Mouse (Mus musculus) urinary bladder, postnatal 4 days (tissue): ENCODE data around the gene Lipn.

Source experiments
- DNase-seq, 2 experiments: peaks; one replicate each; pipeline ENCODE4 v3.0.0; 2021 to 2022; ENCODE audit warnings: low spot score in 2 of 2

The Lipn gene

DNA sequence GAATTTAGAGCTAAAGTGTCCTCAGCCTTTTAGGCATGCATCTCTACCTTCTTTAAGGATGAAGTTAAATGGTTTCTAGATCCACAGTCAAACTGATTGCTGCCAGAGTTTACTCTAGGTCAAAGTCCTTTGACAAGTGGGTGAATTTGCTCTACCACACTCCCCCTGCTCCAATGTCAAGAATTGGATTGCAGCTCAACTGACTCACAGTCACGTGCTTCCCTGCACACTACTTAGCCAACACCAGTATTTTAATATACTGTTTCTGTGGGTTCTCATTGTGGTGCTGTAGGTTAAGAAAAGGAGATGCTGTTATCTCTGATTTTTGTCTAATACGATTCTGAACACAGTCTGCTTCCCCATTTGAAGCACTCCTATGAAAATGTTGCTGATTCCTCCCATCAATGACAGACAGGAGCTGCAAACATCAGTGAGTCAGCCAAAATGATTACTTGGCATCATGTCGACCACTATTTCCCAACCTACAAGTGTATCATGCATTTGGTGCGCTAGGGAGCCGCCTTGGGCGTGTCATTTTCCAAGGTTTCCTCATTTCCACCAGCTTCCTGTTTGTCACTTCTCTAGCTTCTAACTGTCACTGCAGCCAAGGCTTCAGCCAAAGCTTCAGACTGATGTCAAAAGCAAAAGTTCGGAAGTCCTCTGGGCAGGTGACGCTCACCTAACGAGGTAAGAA, at the start of gene Lipn:
Gene Lipn (plus strand): TSS at position 580 of the 694 bp plus-strand sequence.
- no peak for DNase-seq

DNA sequence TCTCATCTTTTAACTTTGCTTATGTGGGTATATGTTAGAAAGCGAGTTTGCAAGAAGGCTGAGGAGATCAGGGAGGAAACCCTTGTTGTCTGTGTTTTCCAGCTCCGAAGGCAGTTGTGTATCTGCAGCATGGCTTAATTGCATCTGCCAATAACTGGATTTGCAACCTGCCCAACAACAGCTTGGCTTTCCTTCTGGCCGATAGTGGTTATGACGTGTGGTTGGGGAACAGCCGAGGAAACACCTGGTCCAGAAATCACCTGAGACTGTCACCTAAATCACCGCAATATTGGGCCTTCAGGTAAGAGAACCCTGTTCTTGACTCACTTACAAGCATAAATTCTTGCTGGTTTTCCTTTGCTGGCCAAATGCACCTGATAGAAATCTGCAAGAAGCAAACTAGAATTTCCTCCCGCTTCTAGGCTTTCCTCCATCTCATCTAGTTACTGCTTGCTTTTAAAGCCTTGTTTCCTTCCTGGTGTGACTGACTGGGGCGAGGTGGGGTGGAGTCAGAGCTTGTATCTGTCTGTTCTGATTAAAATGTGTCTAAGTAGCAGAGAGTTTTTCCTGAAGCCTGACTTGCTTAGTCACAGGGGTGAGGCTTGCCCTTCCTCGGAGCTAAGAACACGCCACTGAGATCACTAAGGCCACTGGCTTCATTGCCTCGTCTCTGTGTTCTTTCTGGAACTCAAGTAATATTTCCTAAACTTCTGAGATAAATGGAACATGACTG, 45.6 kb upstream of the Lipn start:
- DNase-seq: no peak

DNA sequence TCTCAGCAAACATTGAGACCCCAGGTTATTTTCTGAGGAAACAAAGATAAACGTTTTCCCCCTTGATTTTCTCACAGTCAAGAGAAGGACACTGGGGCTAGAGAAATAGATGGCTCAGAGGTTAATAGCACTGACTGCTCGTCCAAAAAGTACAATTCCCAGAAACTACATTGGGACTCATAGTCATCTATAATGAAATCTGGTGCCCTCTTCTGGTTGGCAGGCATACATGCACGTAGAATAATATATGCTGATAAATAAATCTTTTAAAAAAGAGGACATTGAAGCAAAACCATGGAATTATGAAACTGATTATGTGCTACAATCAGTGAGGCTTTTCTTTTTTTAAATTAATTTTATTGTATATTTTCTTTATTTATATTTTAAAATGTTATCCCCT, 44.4 kb upstream of the Lipn start:
- no peak for DNase-seq

DNA sequence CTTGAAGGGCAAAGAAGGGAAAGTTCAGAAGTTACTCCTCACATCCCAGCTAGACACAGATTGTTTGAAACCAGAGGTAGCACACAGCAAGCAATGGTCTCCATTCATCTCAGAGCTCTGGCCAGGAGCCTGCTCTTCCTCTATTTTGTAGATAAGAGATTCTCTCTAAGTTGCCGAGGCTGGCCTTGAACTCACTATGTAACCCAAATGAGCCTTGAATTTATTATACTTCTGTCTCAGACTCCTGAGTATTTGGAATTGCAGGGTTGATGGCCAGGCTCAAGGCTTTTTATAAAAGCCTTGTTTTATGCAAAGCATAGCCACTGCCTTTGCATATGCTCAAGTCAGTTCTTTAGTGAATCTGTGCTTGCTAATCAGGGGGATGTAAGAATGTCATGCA, 27.4 kb upstream of the Lipn start:
- no peak for DNase-seq

DNA sequence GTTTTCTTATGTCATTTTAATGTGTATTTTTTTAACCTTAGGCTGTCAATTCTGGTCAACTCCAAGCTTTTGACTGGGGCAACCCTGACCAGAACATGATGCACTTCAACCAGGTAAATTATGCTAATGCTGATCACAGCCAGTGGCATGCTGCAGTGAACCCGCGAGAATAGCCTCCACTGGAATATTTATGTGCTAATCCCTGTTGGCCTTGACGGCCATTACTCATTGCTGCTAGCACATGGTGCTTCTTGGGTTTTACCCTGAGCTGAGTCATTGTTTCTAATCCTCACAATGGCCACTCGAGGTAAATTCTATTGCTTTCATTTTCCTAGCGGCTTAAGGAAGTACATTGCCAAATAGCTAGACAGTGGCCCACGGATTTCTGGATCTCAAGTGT, 24.1 kb upstream of the Lipn start:
- DNase-seq: no peak

DNA sequence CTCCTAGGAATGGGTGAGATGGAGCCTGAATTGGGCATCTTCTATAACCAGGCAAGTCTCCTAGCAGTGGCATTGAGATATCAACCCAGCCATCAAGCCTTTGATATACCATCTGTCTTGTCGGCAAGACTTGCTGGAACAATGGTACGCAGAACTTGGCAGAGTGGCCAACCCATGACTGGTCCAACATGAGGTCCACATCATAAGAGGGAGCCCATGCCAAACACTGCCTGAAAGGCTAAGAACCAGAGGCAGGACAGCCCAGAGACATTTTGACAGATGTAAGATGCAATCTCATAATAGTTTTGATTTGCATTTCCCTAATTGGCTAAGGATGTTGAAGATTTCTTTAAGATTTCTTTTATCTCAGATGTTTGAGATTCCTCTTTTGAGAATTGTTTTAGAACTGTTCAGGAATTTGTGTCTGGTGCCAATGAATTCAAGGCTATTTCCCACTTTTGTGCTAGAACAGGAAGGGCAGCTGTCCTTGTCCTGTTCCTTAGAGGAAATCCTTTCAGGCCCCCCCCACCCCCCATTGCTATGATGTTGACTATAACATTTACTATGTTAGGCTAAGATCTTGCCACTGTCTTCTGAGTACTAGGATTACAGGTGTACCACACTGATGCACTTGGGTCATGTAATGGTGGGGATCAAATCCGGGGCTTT, 17.7 kb upstream of the Lipn start:
- no peak for DNase-seq

DNA sequence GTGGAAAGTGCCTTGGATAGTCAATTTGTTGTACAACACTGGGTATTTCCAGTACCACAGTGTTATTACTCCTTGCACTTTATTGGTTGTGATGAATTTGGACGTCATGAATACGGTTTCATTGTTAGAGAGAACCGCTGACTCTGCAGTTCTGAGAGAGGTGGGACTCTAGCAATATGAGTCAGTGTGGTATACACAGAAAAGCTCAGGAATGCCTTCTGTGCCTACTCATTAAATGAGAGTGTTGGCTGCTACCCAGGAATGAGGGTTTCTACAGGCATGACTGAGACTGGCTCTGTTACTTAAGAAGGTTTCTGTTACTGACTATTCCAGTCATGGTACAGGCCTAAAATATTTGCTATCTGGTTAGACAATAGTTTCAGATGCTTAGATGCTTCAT, 15.7 kb upstream of the Lipn start:
- DNase-seq: no peak

DNA sequence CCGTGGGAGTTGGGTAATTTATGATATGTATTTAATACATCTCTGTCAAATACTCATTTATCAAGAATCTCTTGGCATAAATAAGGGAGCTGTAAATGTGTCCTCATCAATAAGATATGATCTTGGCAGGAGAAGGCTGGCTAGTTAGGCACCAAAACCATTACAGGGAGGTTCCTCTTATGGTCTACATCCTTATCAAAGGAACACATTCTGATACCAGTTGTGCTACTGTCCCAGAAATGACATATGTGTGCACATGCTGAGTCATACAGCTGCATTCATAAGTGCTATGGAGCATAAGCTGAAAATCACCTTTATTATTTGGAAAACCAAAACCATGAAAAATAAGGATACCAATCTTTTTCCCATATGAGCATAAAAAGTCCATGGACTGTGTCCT, 3.6 kb upstream of the Lipn start:
- no peak for DNase-seq

DNA sequence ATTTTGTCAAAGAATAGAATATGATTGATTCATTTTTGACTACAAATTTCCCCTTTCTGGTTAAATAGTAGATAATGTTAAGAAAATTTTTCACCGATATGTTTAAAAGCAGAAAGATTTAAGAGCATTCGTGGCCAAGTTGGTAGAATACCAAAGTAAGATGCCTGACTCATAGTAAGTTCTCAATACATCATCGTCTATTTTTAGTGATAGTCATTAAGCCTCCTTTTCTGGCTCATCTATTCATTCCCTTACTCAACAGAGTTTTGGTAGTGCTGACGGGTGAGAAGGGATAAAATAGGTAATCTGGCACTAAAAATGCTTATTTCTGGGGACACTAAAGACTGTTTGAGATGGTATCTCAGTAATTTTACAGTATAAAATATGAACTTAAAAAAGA, 3.1 kb upstream of the Lipn start:
- DNase-seq: no peak

DNA sequence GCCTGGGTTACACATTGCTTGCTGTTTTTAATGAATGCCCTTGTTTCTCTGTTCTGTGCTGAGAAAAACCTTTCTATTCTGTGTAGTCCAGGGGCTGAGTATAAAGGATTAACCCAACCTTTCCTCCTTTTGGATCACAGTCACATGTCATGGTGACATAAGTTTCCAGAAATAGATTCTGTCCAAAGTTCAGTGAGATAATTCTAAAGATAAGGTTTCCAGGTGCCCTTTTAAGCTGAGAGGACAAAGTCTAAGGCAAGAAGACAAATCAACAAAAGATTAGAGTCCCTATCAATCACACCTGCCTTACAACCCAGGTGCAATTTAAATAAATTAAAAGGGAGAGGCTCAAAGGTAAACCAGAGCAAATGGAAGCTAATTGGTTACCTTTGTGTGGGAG, 7.1 kb downstream of the Lipn start:
- DNase-seq: no peak

DNA sequence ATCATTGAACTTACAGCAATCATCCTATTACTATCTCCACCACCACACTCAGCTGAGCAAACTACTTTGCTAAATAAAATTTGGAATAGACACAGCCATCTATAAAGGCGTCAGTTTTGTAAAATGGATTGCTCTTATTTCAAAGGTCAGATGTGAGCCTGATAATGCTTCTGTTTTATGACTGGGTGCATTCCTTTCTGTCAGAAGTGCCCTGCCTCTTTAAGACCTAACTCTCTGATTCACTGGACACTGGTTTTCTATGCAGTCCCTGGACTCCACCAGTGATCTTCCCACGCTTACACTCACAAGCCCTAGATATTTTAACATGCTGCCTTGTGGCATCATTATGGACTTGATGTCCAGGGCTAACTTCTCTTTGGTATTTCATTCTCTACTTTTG, 11.0 kb downstream of the Lipn start:
- DNase-seq: no peak

DNA sequence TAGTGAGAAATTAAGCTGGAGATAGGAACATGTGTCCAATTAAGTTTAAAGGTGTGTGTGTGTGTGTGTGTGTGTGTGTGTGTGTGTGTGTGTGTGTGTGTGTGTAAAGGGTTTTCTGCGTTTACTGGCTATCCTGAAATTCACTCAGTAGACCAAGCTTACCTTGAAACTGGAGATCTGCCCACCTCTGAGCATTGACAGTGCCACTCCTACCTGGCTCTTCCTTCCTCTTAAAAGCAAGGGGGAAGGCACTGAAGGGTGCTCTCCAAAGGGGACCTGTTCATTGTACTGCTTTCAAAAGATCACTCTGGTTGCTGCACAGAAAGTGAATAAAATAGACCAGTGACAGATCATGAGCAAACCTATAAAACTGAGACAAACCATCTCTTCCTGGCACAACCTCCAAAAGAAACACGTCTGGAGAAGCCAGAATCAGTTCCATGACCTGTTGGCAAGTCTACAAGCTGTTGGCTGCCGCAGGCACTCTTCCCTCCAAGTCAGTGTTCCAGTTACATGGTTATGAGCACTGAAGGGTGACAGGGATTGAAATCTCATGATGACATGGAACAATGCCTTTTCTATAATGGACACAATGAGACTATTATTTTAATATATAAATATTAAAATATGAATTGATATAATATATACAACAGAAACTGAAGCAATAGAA, 22.0 kb downstream of the Lipn start:
- DNase-seq: no peak

DNA sequence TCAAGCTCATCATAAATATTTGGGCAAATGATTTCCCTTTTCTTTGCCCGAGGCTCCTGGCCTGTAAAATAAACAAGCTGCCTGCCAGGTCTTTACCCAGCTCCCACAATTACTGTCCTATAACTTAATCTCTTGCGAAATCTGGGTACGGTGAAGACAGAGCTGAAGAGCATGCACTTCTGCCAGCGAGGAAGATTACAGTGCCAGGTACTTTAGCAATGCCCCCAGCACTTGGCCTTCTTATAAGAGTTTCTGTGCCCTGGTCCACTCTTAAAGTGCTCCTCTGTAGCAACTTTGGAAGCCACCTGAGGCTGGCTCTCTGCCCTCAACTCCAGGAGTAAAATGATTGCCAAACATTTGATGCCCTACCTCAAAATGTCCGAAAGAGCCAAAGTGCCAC, 28.2 kb downstream of the Lipn start:
- DNase-seq: no peak

DNA sequence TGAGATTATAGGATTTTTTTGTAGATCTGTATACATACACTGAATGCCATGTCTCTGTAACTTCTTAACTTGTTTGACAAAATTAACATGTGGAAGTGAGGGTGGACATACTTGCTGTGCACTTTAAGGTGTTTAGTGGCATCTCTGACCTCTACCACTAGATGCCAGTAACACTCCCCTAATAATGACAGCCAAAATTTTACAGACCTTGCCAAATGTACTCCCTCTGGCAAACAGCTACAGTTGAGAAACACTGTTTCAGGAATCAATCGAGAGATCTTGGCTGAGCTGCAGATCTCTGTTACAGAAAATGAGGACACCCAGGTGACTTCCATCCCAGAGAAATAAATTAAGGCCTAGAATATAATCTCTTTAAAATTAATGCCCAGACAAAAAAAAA, 29.1 kb downstream of the Lipn start:
- no peak for DNase-seq

DNA sequence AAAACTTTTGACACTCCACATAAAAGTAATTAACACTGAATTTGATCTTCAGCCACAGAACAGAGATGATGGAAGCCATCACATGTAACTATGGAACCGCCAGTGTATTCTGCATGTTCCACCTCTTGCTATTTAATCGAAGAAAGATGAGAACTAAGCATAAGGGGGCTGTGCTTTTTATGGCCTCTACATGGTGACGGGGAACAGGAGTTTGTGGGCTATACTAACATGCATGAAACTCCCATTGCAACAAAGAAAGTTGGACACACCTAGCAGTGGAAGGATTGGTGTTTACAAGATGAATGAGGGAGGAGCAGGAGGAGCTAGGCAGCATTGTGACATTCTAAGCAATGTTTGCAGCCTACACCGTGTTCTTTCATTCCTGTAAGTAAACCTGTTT, 33.5 kb downstream of the Lipn start, which contains the start of gene Lipm:
Gene Lipm (plus strand): TSS at position 301 of the 400 bp plus-strand sequence.
- no peak for DNase-seq

DNA sequence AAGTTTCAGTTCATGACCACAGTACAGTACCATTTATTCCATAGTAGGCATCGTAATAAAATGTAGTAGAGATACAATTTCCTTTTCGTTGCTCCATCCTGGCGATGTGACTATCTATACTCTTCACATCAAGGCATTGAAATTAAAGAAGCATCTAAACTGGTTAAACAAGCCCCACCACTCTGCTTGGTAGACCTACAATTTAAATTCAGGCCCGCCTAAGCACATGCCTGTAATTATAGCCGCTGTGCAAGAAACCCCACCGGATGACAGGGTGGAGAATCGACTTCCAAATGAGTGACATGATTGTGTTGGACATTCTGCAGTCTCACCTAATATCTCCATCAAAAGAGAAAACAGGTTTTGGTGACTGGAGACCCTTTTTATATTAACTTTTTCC, 34.7 kb downstream of the Lipn start:
- no peak for DNase-seq

DNA sequence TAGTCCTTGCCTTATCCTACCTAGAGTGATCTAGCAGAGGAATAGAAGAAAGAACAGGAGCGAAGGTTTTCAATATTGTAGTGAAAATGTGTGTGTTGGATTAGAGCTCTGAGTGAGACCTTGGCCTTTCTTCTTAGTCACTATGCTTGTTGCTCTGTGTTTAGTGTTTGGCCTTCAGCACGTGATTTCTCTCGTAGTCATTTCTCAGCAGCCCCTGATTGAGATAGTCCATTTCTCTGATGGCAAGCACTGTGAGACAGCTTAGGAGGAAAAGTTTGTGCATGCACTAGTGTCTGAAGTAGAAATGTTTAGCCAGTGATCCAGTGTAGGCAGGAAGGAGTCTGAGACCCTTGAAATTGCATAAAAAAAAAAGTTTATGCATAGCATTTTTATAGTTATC, 37.7 kb downstream of the Lipn start:
- DNase-seq: no peak

DNA sequence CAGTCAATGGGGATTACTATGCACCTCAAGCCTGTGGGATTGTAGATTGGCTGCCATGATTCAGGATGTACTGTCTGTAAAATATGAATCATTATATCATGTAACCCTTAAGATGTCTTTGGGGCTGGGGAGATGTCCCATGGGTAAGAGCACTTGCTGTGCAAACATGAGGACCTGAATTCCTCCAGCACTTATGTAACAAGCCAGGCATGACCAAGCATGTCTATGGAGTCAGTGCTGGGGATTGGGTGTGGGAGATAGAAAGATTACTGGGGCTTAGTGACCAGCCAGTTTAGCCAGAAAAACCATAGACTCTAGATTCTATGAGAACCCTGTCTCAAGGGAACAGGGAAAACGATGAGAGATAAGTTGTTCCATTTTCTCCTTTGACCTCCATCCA, 51.9 kb downstream of the Lipn start:
- no peak for DNase-seq

DNA sequence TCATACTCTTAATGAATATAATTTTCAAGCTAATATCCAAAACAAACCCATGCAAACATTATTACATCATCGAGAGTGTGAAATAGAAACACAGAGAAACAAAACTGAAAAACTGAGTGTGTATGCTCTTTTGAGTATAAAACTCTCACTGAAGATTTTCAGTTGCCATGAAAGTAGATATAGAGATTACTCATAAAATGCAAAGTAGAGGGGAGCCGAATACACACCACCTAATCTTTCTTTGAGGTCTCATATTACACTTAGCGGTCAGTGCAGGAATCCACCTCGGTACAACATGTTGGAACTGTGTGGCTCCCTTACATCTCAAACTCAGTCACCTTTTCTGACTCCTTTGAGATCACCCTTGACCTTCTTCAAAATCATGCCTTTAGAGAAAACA, 52.5 kb downstream of the Lipn start:
- no peak for DNase-seq

DNA sequence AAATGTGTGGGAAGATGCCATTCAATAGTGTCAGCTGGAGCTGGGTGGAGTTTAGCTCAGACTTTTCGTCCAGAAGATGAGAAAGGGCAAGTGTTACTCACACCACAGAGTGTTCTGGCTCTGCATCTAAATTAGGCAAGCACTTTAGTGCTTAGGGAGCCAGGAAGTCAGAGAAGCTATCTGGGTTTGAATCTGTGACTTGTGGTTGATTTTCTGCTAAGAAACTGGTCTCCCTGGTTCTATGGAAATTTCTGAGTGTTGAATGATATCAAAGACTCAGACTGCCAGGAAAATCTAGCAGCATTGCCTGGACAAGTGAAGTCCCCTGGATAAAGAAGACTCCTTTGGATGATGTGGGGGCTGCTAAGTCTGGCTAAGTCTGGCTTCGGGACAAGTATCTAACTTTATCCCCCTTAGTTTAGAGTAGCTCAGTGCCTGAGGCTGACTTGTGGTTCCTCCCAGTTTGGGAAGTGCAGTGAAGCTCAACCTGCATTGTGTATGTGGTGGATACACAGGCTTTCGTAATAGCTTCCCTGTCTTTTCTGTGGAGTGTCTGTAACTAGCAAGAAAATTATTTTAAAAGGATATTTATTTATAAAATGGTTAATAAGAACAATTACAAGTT, 53.1 kb downstream of the Lipn start:
- no peak for DNase-seq
